Mouse (Mus musculus) erythroblast, embryonic 14.5 days (primary cell): ENCODE measurements around the gene Atp6v1a. TPM values are rescaled to one million over a fixed set of nuclear protein-coding genes. Genes with fewer than 3 reads are reported as not detected.
A peak's percentile ranks its signal among the peaks of the same experiment; 100 is the strongest.

ENCODE experiments used
- H3K27me3 ChIP-seq: 2 replicates; pipeline ENCODE4 v1.6.1; 2012; ENCODE audit warnings: inconsistent platforms; ENCODE audit not compliant: control insufficient read depth
- H3K36me3 ChIP-seq: 2 replicates; pipeline ENCODE4 v1.6.1; 2012; ENCODE audit warnings: mild to moderate bottlenecking, inconsistent platforms; ENCODE audit not compliant: control insufficient read depth
- H3K4me1 ChIP-seq: 2 replicates; pipeline ENCODE4 v1.6.1; 2012; ENCODE audit warnings: inconsistent platforms; ENCODE audit not compliant: control insufficient read depth
- H3K4me3 ChIP-seq: replicated peaks from 2 replicates; pipeline ENCODE3; 2012; ENCODE audit warnings: moderate library complexity, mild to moderate bottlenecking, inconsistent platforms
- H3K9me3 ChIP-seq: 2 replicates; pipeline ENCODE4 v1.6.1; 2012; ENCODE audit warnings: low read length, inconsistent platforms, mixed read lengths; ENCODE audit not compliant: control insufficient read depth
- GATA1 ChIP-seq: IDR thresholded peaks from 2 replicates; pipeline ENCODE4 v1.6.1; 2012; ENCODE audit warnings: low read length, inconsistent platforms, mixed read lengths
- TAL1 ChIP-seq: IDR thresholded peaks from 3 replicates; pipeline ENCODE4 v1.6.1; 2012; ENCODE audit warnings: low read length, inconsistent platforms, mixed read lengths
- polyA plus RNA-seq: library from polyadenylated mRNA; stranded (reverse); fragments of >175 nt; gene quantifications from 2 replicates; pipeline ENCODE4 v1.2.3, GENCODE M21; 2012

The Atp6v1a gene
- polyA plus RNA-seq: 0.06 and 0.12 TPM in 2 replicates

DNA sequence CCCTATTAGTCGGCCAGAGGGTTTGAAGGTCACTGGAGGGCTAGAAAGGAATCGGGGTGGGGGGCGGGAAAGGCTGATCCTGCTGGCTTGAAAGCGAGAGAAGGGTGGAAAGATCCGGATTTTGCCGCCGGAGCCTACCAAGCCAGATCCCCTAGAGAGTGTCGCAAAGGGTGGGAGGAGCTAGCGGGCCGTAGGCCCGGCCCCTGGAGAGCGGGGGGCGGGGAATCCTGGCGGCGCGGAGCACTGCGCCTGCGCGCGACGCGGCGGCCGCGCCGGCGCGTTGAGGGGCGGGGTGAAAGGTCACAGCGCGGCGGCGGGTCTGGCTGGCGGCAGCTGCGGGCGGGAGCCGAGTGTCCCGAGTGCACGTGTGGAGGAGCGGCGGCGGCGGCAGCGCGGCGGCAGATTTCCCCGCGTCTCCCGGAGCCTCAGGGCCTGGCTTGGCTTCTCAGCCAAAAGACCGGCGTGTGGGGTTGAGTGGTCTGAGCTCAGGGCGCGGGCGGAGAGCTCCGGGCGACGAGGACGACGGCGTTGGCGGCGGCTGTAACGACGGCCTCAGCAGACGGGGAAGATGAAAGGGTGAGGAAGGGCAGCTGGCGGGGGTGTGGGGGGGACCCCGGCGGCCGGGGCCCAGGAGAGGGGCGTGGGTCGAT lies at the start of gene Atp6v1a, which contains the start of gene Naa50:
Gene Atp6v1a, minus strand, starts transcription at position 170 of the 650 bp plus-strand sequence.
Gene Naa50, plus strand, starts transcription at position 295 of the 650 bp plus-strand sequence.
- Histone ChIP-seq H3K4me3 (peak within 1 kb of the TSS; percentile 89), H3K4me1 (peaks cover 45% of the 10 kb centered on the region), H3K27me3 (no peaks in the 10 kb centered on the region), H3K36me3 (peaks cover 2% of the 10 kb centered on the region; the same call in 1 of the 2 replicates), H3K9me3 (no peaks in the 10 kb centered on the region)
- TF ChIP-seq GATA1: no peak
- no peak for TF ChIP-seq TAL1

DNA sequence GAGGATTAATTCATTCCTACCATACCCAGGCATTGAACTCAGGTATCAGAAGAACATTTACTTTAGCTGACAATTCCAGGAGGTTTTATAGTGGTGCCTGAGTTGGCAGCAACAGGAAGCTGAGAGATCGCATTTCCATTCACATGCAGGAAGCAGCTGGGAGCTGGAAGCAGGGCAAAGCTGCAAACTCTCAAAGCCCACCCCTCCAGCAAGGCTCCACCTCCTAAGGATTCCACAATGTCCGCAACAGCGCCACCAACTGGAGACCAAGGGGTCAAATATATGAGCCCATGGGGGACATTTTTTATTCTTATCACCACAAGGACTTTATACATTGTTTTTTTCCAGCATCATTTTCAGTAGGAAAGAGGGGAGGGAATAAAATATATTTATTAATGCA lies 49.3 kb upstream of the Atp6v1a start:
- H3K4me1 ChIP-seq: peaks cover 4% of the 10 kb centered on the region
- TF ChIP-seq GATA1 (no peak), TAL1 (no peak)
- H3K27me3 ChIP-seq: no peaks in the 10 kb centered on the region
- H3K36me3 ChIP-seq: peaks cover 39% of the 10 kb centered on the region
- peaks cover 5% of the 10 kb centered on the region for H3K9me3 ChIP-seq
- no peak overlapping the region for H3K4me3 ChIP-seq

DNA sequence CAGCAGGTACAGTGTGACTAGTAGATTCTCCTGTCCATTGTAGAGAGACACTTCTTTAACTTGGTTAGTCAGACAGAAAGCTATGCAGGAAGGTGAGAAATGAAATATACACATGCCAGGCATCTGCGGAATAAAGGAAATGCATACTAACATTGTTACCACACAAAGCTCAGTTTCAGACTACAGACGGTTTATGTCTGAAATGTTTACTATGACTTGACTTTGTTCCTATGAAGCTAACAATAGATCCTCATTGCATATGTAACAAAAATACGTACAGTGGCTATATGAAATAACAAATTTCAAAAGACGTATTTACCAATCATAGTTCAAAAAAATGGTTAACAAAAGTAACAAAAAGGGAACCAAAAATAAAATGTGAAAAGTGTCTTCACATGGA lies 47.7 kb upstream of the Atp6v1a start:
- H3K27me3 ChIP-seq: no peaks in the 10 kb centered on the region
- no peak overlapping the region for H3K4me3 ChIP-seq
- TF ChIP-seq TAL1 (no peak), GATA1 (no peak)
- peaks cover 6% of the 10 kb centered on the region for H3K4me1 ChIP-seq
- peaks cover 5% of the 10 kb centered on the region for H3K9me3 ChIP-seq
- peaks cover 39% of the 10 kb centered on the region for H3K36me3 ChIP-seq

DNA sequence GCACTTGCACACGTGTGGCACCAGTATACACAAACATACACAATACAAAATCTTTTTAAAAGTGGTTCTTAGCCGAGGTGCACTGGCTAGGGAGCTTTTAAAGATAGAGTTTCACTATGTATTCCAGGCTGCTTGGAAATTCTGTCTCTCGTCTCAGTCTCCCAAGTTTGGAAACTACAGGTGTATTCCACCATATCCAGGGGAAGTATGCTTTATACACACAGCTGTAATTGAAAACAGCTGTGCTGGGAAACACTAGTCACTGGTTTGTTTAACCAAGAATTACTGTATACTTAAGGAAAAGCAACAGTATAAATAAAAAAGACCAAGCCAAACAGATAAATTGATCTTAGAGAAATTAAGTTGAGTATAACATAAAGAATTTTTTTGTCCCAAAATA lies 45.3 kb upstream of the Atp6v1a start:
- H3K27me3 ChIP-seq: no peaks in the 10 kb centered on the region
- H3K36me3 ChIP-seq: peaks cover 44% of the 10 kb centered on the region
- H3K9me3 ChIP-seq: peaks cover 5% of the 10 kb centered on the region
- no peak overlapping the region for H3K4me3 ChIP-seq
- TF ChIP-seq TAL1: no peak
- no peak for TF ChIP-seq GATA1
- H3K4me1 ChIP-seq: peaks cover 4% of the 10 kb centered on the region

DNA sequence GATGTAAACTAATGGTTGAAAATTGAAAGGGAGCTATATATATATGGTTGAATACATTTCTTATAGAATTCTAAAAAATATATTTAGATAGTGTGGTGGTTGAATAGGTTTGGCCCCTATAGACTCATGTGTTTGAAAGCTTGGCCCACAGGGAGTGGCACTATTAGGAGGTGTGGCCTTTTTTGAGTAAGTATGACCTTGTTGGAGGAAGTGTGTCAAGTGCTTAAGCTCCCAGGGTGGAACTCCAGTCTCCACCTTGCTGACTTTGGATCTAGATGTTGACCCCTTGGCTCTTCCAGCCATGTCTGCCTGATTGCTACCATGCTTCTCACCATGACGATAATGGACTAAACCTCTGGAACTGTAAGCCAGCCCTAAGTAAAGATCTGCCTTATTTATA lies 43.1 kb upstream of the Atp6v1a start:
- Histone ChIP-seq H3K27me3 (no peaks in the 10 kb centered on the region), H3K9me3 (no peaks in the 10 kb centered on the region), H3K36me3 (peaks cover 51% of the 10 kb centered on the region), H3K4me1 (peaks cover 21% of the 10 kb centered on the region), H3K4me3 (no peak overlapping the region)
- TF ChIP-seq TAL1 (no peak), GATA1 (no peak)

DNA sequence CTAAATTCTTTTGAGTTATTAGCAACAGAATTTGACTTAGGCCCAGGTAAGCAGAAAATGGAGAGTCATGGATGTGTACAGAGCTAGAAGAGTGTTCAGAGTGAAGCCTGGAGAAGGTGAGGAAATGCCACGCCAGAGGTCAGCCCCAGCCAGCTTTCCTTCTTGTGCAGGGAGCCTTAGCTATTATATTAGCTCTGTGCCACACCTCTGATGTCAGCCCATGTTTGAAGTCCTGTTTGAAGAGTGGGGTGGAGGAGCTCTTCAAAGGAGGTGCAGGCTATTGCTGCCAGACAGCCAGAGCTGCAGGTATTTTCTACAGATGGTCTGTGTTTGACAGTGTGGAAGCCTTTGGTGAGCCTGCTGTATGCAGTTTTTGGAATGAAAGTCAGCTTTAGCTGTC lies 39.0 kb upstream of the Atp6v1a start:
- H3K36me3 ChIP-seq: peaks cover 40% of the 10 kb centered on the region
- H3K4me1 ChIP-seq: peaks cover 62% of the 10 kb centered on the region
- H3K9me3 ChIP-seq: no peaks in the 10 kb centered on the region
- TF ChIP-seq TAL1: no peak
- no peak for TF ChIP-seq GATA1
- H3K27me3 ChIP-seq: no peaks in the 10 kb centered on the region
- no peak overlapping the region for H3K4me3 ChIP-seq

DNA sequence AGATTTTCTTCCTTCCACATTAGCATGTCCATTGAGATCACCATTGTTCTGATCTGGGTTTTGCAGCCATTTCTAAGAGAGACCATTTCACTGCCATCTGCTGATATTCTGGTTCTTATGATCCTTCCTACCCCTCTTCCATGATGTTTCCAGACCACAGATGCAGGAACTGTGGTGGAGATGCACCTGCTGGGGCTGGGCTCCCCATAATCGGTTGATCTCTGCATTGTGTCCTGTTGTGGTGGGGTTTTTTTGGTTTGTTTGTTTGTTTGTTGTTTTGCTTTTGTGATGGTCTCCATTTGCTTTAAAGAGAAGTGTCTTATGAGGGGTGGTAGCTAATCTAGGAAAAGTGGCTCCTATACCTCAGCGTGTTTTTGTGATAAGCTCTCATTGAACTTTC lies 37.0 kb upstream of the Atp6v1a start:
- Histone ChIP-seq H3K27me3 (no peaks in the 10 kb centered on the region), H3K9me3 (no peaks in the 10 kb centered on the region), H3K4me3 (peak overlapping the region; percentile 4), H3K4me1 (peaks cover 67% of the 10 kb centered on the region), H3K36me3 (peaks cover 31% of the 10 kb centered on the region)
- TF ChIP-seq GATA1 (no peak), TAL1 (no peak)

DNA sequence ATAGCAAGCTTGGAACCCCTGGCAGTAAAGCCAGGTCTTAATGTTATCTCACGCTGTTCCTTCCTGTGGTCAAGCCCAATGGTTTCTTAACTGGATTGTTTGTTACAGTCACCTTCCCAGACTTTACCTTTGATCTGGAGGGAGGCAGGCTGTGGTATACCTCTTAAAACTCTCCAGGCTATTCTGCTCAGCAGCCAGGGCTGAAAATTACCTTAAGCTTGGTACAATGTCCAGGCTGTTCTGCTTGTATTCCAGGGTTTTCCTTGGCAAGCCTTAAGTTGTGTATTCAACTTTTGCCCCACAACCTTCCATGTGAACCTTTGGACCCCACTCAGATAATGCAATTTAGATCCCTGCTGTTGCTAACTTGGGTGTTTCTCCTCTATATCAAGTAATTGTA lies 35.5 kb upstream of the Atp6v1a start:
- Histone ChIP-seq H3K4me3 (peak overlapping the region; percentile 73), H3K4me1 (peaks cover 67% of the 10 kb centered on the region), H3K27me3 (no peaks in the 10 kb centered on the region), H3K36me3 (peaks cover 21% of the 10 kb centered on the region), H3K9me3 (no peaks in the 10 kb centered on the region)
- no peak for TF ChIP-seq GATA1
- TF ChIP-seq TAL1: no peak

DNA sequence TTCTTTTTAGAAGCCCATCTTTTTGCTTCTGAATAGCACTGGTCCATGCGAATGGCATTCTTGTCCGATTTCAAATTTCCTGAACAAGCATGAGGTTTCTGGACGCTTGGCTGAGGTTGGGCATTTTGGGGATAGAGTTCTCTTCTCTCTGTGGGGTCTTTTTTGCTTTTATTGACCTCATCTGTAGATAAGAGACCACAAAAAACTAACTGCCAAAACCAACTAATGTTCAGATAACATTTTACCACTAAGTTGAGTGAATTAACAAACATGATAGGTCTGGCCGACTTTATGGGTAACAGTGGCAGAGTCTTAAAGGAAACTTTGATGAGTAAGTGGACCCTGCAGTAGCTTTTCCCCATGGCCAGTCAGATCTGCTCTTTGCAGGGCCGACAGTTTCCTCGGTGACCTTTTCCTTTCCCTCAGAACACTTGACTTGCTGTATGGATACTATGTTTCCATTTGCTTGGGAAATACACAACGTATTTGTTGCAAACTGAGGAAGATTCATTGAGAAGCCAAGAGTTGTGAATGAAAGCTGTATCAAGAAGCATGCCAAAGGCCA lies 34.5 kb upstream of the Atp6v1a start:
- Histone ChIP-seq H3K4me3 (peak overlapping the region; percentile 73), H3K27me3 (no peaks in the 10 kb centered on the region), H3K9me3 (no peaks in the 10 kb centered on the region), H3K4me1 (peaks cover 64% of the 10 kb centered on the region), H3K36me3 (peaks cover 11% of the 10 kb centered on the region)
- TF ChIP-seq TAL1 (no peak), GATA1 (no peak)
